Mouse (Mus musculus): ENCODE measurements around the gene Samd4b. TPM values are rescaled to one million over a fixed set of nuclear protein-coding genes. Genes with fewer than 3 reads are reported as not detected.

Samd4b gene
- polyA plus RNA-seq, 1 experiment, result 11.4 TPM

DNA sequence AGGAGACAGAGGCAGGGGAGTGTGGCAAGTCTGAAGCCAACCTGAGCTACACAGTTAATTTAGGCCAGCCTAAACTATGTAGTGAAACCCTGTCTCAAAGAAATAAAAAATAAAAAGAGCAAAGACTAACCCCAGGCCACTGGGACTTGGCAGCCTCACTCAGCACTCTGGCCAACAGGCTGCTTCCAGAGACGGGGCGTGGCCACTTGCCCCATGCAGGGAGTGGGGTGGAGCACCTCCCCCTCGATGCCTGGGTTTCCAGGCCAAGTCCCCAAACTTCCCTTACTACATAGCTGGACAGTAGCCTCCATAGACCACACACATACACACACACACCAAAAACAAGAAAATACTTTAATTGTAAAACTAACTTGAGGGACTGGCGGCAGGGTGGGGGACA lies 39.5 kb downstream of the Samd4b start:
- Histone ChIP-seq H3K36me3 (ENCODE audit: control insufficient read depth) (peaks cover 59% of the 10 kb centered on the region), H3K27me3 (ENCODE audit: control insufficient read depth) (no peaks in the 10 kb centered on the region), H3K9me3 (ENCODE audit: control insufficient read depth, low read length) (no peaks in the 10 kb centered on the region), H3K4me1 (ENCODE audit: control insufficient read depth) (peaks cover 13% of the 10 kb centered on the region), H3K4me3 (replicated peaks) (no peak overlapping the region)
- no peak for TF ChIP-seq GATA1 (IDR thresholded peaks at IDR 0.05; ENCODE audit: low read length)
- TF ChIP-seq TAL1 (IDR thresholded peaks at IDR 0.05; ENCODE audit: low read length), result no peak

DNA sequence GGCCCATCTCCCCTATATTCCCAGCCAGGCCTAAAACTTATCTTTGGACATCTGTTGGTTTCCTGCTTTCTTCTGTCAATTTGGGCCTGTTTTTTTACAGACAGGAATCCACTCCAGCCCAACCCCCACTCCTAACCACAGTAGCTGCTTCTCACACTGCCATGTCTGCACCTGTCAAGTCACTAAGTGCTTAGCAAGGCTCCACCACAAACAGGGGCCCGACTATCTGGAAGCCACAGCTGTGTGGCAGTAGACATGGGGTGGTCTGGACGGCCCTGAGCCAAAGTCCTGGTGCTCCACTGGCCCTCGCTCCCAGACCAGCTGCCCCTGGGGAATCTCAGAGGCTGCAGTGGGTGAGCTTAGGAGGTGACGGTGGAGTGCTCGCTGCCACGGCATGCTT lies 40.2 kb downstream of the Samd4b start:
- Histone ChIP-seq H3K9me3 (ENCODE audit: control insufficient read depth, low read length) (no peaks in the 10 kb centered on the region), H3K4me1 (ENCODE audit: control insufficient read depth) (peaks cover 13% of the 10 kb centered on the region), H3K27me3 (ENCODE audit: control insufficient read depth) (no peaks in the 10 kb centered on the region), H3K36me3 (ENCODE audit: control insufficient read depth) (peaks cover 51% of the 10 kb centered on the region), H3K4me3 (replicated peaks) (no peak overlapping the region)
- TF ChIP-seq TAL1 (IDR thresholded peaks at IDR 0.05; ENCODE audit: low read length) (no peak), GATA1 (IDR thresholded peaks at IDR 0.05; ENCODE audit: low read length) (no peak)

DNA sequence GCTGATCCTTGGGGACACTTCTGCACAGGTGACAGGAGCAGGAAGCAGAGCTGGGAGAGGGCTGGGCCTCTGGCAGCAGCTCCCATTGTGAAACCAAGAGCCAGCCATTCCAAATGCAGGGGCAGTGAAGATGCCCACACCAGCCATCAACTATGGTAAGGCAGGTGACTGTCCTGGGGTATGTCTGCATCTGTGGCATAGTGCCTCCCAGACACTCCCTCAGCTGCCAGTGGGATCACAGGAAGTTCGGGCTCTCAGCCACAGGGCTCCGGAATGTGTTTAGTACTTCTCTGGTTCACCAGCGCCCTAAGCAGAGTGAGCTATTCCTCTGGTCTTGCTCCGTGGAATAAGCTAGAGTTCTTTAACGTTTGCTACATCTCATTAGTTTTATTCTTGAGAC lies 40.9 kb downstream of the Samd4b start:
- no peak for TF ChIP-seq TAL1 (IDR thresholded peaks at IDR 0.05; ENCODE audit: low read length)
- TF ChIP-seq GATA1 (IDR thresholded peaks at IDR 0.05; ENCODE audit: low read length), result no peak
- no peak overlapping the region for H3K4me3 ChIP-seq (replicated peaks)
- no peaks in the 10 kb centered on the region for H3K27me3 ChIP-seq (ENCODE audit: control insufficient read depth)
- peaks cover 13% of the 10 kb centered on the region for H3K4me1 ChIP-seq (ENCODE audit: control insufficient read depth)
- H3K9me3 ChIP-seq (ENCODE audit: control insufficient read depth, low read length), result 0 out of 2 replicates have a peak, but pooled peaks cover 3% of the 10 kb centered on the region
- peaks cover 44% of the 10 kb centered on the region for H3K36me3 ChIP-seq (ENCODE audit: control insufficient read depth)

DNA sequence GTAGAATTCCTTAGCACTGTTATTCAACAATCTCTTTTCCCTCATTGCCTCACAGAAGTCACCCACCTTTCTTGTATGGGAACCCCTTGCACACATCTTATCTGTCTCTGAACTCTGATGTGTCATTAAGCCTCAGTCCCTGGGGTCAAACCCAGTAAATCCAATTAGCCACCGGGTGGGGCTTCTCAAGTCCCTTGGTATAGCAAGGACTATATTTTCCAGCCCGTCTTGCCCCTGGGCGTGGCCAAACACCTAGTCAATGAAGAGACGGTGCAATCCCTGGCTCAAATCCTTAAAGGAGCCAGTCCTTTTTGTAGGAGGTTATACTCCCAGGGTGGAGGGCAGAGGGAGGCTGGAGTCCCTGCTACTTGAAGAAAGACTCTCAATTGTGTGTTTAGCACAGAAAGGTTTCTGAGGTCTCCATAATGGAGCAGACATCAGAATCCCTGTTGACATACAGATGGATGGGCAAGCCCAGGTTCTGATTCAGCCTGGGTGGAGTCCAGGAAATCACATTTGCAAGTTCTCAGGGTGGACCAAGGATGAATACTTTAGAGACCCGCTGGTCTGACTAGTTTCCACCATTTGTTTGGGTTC lies 41.9 kb downstream of the Samd4b start:
- Histone ChIP-seq H3K27me3 (ENCODE audit: control insufficient read depth) (no peaks in the 10 kb centered on the region), H3K4me1 (ENCODE audit: control insufficient read depth) (peaks cover 13% of the 10 kb centered on the region), H3K4me3 (replicated peaks) (no peak overlapping the region), H3K36me3 (ENCODE audit: control insufficient read depth) (peaks cover 35% of the 10 kb centered on the region), H3K9me3 (ENCODE audit: control insufficient read depth, low read length) (0 out of 2 replicates have a peak, but pooled peaks cover 3% of the 10 kb centered on the region)
- no peak for TF ChIP-seq GATA1 (IDR thresholded peaks at IDR 0.05; ENCODE audit: low read length)
- TF ChIP-seq TAL1 (IDR thresholded peaks at IDR 0.05; ENCODE audit: low read length), result no peak

DNA sequence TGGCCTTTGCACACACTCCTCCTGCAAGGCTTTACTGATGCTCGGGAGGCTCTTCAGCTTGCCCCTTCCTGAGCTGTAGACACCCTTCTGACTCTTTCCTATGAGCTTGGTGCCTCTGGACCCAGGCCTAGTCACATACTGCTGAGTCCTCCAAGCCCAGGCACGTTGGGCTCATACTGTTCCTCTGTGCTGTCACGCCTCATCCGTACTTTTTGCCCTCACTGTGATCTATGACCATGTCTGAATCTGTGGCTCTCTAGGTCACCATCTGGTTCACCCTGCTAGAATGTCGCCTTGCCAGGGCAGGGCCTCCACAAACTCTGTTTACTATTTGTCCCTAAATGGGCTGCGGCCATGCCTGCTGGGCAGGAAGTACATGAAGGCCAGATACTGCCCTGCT lies 44.9 kb downstream of the Samd4b start:
- Histone ChIP-seq H3K4me1 (ENCODE audit: control insufficient read depth) (peaks cover 6% of the 10 kb centered on the region), H3K9me3 (ENCODE audit: control insufficient read depth, low read length) (0 out of 2 replicates have a peak, but pooled peaks cover 3% of the 10 kb centered on the region), H3K27me3 (ENCODE audit: control insufficient read depth) (peaks cover 7% of the 10 kb centered on the region), H3K4me3 (replicated peaks) (no peak overlapping the region), H3K36me3 (ENCODE audit: control insufficient read depth) (peaks cover 7% of the 10 kb centered on the region)
- TF ChIP-seq TAL1 (IDR thresholded peaks at IDR 0.05; ENCODE audit: low read length) (no peak), GATA1 (IDR thresholded peaks at IDR 0.05; ENCODE audit: low read length) (no peak)

DNA sequence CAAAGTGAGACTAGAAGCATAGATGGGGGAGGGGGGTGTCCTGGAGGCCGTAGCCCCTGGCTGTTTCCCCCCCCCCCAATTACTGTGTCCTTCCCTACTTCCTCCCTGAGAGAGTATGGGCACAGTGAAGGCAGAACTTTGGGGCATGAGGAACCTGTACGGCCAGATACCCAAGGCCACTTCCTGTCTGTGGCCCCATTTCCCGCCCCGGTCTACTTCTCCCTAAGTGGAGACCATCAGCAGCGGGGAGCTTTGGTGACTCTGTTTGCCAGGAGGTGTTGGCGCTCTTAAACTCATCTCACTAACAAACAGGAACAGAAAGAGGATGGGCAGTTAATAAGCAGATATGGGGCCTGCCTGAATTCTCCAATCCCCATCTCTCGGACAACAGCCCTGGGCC lies 50.3 kb downstream of the Samd4b start:
- no peak overlapping the region for H3K4me3 ChIP-seq (replicated peaks)
- H3K4me1 ChIP-seq (ENCODE audit: control insufficient read depth), result no peaks in the 10 kb centered on the region; the same call in none of the 2 replicates
- no peaks in the 10 kb centered on the region for H3K36me3 ChIP-seq (ENCODE audit: control insufficient read depth)
- H3K27me3 ChIP-seq (ENCODE audit: control insufficient read depth), result peaks cover 52% of the 10 kb centered on the region
- TF ChIP-seq TAL1 (IDR thresholded peaks at IDR 0.05; ENCODE audit: low read length) (no peak), GATA1 (IDR thresholded peaks at IDR 0.05; ENCODE audit: low read length) (no peak)
- H3K9me3 ChIP-seq (ENCODE audit: control insufficient read depth, low read length), result 0 out of 2 replicates have a peak, but pooled peaks cover 3% of the 10 kb centered on the region

DNA sequence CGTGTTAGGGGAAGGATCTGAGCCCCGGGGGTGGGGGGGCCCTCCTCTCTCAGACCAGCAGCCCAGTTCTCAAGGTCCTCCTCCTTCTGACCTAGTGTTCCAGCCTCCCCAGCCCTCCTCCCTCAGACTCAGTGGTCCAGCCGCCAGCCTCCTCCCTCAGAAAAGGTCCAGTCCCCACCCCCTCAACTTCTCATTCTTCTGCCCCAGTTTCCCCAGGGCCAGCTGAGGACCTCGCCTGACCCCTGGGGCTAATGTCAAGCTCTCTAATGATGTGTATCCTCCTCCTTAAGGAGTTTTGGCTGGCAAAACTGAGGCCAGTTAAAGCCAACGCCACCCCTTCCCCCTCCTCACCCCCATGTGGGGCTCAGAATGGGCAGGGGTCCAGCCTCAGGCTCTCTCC lies 50.8 kb downstream of the Samd4b start, which contains the start of gene Nccrp1:
Gene Nccrp1, minus strand, starts transcription at position 101 of the 400 bp plus-strand sequence.
- no peak within 1 kb of the TSS for H3K4me3 ChIP-seq (replicated peaks)
- H3K27me3 ChIP-seq (ENCODE audit: control insufficient read depth), result peaks cover 52% of the 10 kb centered on the region
- H3K36me3 ChIP-seq (ENCODE audit: control insufficient read depth), result no peaks in the 10 kb centered on the region
- no peaks in the 10 kb centered on the region; the same call in none of the 2 replicates for H3K4me1 ChIP-seq (ENCODE audit: control insufficient read depth)
- 0 out of 2 replicates have a peak, but pooled peaks cover under 1% of the 10 kb centered on the region for H3K9me3 ChIP-seq (ENCODE audit: control insufficient read depth, low read length)
- no peak for TF ChIP-seq GATA1 (IDR thresholded peaks at IDR 0.05; ENCODE audit: low read length)
- TF ChIP-seq TAL1 (IDR thresholded peaks at IDR 0.05; ENCODE audit: low read length), result no peak

DNA sequence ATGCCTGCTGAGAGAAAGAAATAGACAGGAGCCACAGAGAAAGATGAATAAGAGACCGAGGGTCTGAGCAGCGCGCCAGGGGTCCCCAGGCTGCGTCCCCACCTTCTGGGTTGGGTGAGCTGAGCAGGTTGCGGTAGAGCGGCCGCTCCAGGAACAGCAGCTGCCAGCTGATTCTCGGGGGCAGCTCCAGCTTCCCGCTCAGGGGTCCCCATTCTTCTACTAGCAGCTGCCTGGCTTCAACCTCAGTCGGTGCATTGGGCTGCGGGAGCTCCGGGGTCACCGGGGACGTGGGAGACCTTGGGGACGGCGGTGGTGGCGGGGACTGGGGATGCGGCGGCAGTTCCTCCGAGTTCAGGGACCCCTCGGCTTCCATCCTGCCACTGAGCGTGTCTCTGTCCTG lies 51.3 kb downstream of the Samd4b start:
- Histone ChIP-seq H3K27me3 (ENCODE audit: control insufficient read depth) (peaks cover 52% of the 10 kb centered on the region), H3K4me3 (replicated peaks) (no peak overlapping the region), H3K4me1 (ENCODE audit: control insufficient read depth) (no peaks in the 10 kb centered on the region; the same call in none of the 2 replicates), H3K36me3 (ENCODE audit: control insufficient read depth) (no peaks in the 10 kb centered on the region), H3K9me3 (ENCODE audit: control insufficient read depth, low read length) (no peaks in the 10 kb centered on the region)
- TF ChIP-seq GATA1 (IDR thresholded peaks at IDR 0.05; ENCODE audit: low read length) (no peak), TAL1 (IDR thresholded peaks at IDR 0.05; ENCODE audit: low read length) (no peak)

DNA sequence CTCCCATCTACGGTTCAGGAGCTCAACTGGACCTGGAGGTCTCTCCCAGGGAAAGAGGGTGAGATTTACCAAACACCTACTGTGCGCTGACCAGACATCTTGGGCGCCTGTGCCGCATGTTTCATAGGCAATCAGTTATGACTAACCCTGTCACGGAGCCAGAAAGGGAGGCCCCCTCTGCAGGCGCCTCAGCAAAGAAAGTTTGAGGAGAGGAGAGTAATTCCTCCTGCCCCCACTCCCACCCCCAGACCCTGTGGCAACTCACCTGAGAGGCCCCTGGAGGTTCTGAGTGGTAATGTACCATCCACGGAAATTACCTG lies 52.1 kb downstream of the Samd4b start:
- H3K4me1 ChIP-seq (ENCODE audit: control insufficient read depth), result no peaks in the 10 kb centered on the region; the same call in none of the 2 replicates
- no peak overlapping the region for H3K4me3 ChIP-seq (replicated peaks)
- H3K9me3 ChIP-seq (ENCODE audit: control insufficient read depth, low read length), result no peaks in the 10 kb centered on the region
- H3K36me3 ChIP-seq (ENCODE audit: control insufficient read depth), result no peaks in the 10 kb centered on the region
- H3K27me3 ChIP-seq (ENCODE audit: control insufficient read depth), result peaks cover 52% of the 10 kb centered on the region
- no peak for TF ChIP-seq TAL1 (IDR thresholded peaks at IDR 0.05; ENCODE audit: low read length)
- no peak for TF ChIP-seq GATA1 (IDR thresholded peaks at IDR 0.05; ENCODE audit: low read length)
